Mouse (Mus musculus) natural killer cell, adult 2 months (primary cell): ENCODE results near the gene Pkd1l3.

Experiments used
- DNase-seq, 2 experiments: peaks; one replicate each; pipeline ENCODE4 v3.0.0; 2022; ENCODE audit warnings: low spot score in 2 of 2

Gene Pkd1l3

DNA sequence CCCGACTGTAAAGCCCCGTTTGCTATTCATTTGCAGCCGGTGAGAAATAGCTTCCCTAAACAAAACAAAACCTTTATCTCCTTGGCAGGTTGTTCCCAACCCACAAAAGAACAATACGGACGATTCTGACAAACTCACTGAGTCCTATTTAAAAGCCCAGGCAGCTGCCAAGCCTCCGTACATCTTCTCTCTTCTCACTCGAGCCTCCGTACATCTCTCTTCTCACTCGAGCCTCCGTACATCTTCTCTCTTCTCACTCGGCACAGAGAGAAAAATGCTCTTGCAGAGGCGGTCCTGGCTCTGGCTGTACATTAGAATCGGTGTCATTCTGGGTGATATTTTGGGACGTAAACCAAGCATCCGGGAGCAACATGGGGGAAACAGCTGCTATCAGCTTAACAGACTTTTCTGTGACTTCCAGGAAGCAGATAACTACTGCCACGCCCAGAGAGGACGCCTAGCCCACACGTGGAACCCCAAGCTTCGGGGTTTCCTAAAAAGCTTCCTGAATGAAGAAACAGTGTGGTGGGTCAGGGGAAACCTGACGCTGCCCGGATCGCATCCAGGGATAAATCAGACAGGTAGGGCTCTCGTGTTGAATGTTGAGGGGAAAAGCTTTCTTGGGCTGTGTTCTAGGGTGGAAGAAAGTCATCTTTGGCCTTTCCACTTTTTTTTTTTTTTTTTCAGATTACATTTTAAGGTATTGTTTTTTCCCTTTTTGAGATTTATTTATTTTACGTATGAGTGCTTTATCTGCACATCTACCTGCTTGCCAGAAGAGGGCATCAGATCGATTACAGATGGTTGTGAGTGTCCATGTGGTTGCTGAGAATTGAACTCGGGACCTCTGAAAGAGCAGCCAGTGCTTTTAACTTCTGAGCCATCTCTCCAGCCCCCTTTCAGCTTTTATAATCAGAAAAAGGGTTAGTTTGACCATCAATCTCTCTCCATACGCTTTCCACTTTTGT is at the start of gene Pkd1l3:
Gene Pkd1l3, plus strand, starts transcription at position 275 of the 968 bp plus-strand sequence.
- no peak for DNase-seq

DNA sequence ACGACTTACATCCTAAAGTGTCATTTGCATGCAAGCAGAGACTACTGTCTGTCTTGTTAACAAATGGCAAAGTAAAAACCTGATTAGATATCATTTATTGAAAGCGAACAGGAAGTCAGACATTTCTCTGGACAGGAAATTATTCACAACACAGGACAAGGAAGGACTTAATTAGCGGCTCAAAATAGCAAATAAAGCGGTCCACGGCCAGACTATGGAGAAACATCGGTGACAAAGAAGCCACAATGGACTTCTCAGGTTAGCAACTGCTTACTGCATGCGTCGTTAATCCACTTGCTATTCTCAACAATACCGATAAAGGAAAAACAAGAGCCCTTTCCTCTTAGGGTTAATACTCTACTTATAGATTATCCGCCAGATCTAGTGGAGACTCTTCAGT is 49.6 kb upstream of the Pkd1l3 start:
- DNase-seq = no peak

DNA sequence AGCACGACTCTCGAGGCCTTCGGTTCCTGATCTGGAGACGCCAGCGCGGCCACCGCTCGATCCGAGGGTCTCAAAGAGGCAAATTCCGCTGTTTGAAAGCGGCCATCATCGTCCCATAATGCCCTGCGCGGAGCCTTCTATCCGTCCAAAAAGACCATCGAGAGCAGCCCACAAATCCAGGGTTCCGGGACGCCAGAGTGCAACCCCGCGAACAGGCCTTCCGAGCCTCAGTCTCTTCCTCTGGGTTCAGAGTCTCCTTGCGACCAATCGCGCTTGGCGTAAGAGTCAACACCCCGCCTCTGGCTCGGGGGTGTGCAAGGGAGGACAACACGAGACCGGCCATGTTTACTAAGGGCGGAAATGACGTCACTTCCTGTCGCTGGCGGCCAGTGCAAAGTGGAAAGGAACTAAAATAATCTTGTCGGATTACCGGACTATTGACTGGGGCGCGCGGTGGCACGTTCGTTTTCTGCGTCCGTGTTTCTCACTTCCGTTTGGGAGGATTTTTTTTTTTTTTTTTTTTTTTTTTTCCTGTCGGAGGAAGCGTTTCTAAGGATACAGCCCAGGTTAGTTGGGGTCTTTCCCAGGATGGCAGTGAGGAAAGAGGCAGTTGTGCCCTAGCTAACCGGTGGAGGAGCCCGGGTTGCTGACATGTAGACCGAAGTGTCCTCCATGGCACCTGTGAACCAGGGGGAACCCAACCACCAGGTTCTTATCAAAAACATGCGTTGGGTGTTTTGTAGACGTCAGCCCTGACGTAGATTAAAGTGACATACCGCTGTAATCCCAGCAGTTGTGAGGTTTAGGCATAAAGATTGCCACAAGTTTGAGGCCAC is 48.6 kb upstream of the Pkd1l3 start, which contains the start of the genes Dhx38 and Txnl4b:
Gene Dhx38, minus strand, starts transcription at position 364 of the 836 bp plus-strand sequence.
Gene Txnl4b, plus strand, starts transcription at position 395 of the 836 bp plus-strand sequence.
- DNase-seq = peak; percentile 98

DNA sequence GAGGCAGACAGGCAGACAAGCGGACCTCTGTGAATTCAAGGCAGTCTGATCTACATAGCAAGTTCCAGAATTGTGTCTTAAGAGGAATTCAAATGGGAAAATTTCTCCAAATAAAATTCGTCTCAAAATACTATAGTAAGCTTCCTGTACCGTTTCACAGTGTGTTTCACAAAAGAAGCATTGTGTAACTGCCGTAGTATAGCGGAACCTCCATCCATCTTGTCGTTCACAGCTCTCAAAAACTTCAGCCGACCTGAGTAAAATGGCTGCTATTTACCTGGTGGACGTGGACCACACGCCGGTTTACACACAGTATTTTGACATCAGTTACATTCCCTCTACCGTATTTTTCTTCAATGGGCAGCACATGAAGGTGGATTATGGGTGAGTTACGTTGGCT is 43.2 kb upstream of the Pkd1l3 start:
- no peak for DNase-seq

DNA sequence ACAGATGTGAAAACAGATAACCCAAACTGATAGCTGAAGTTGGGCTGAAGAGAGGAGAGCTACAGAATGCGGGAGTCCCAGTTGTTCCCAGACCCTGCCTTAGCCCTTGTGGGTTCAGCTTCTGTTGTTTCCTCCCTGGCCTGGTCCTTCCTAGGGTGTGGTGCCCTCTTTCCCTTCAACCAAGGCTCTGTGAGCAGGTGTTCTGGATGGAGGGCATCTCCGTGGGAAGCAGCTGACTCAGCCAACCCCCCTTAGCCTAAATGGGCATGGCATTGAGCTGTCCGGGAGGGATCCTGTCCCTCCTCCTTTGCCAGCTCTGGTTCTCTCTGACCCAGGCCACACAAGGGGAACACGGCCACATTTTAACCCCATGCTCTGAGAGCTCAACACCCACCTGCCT is 38.0 kb upstream of the Pkd1l3 start:
- DNase-seq = no peak

DNA sequence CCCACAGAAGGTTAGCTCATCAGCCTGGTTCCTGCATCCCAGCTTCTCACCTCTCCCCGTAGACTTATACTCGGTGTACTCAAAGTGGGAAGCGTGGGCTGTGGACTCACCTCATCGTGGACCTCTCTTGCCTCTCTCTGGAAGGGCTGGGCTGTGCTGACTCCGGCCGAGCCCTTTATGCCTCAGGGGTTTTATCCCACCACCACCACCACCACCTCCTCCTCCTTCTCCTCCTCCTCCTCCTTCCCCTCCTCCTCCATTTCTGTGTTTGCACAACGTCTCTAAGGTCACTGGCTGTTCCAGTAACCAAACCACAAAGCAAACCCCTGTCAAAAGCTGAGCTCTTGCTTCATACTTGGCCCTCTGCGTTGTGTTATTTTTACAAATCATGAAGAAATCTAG is 35.4 kb upstream of the Pkd1l3 start, which contains the start of gene Hp:
Gene Hp, minus strand, starts transcription at position 273 of the 402 bp plus-strand sequence.
- DNase-seq = no peak

DNA sequence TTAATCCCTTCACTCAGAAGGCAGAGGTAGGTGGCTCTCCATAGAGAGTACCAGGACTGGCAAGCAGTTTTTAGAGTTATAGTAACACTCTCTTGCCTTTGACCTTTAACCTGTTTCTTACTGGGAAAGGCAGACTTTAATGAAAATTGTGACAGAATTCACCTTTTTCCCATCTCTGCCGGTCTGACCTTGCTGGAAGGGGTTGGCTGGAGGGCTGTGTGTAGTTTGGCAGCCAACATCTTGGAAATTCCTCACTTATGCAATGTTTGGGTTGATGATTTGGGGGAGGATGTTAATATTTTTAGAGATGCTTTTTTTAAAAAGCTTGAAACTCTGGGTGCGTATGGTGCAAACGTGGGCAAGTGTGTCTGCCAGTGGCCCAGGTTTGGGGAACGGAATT is 30.0 kb upstream of the Pkd1l3 start:
- DNase-seq = no peak

DNA sequence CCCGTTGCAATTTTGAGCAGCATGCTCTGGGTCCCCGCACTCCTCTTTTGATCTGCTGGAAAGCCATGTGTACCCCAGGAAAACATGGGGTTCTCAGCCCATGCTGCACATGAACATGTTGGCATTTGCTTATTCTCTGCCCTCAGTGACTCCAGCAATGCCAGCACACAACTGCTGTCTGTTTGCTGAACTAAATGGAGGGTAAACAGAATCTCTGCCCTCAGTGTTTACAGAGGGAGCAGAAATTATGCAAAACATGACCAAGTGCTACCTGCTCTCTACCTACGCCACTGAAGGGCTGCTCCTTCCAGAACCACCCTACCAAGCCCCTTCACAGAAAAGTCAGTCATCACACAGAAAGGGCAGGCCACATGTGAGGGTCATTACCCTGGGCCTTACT is 29.5 kb upstream of the Pkd1l3 start:
- DNase-seq = no peak

DNA sequence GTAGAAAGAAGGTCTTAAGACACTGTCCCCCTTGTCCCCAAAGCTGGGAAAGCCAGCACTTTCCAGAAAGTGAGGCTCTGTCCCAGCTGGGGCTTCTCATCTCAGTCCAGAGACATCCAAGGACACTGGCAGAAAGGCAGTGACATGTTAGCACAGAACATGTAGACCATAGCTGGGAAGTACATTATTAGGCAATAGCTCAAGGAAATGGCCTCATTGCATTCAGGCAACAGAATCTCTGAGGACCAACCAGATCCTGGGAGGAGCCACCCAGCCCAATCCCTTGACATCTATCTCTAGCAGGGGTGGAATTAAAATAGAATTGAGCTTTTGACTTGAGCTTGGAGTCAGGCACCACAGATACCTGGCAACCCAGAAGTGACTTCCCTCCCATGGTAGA is 28.7 kb upstream of the Pkd1l3 start:
- DNase-seq = no peak

DNA sequence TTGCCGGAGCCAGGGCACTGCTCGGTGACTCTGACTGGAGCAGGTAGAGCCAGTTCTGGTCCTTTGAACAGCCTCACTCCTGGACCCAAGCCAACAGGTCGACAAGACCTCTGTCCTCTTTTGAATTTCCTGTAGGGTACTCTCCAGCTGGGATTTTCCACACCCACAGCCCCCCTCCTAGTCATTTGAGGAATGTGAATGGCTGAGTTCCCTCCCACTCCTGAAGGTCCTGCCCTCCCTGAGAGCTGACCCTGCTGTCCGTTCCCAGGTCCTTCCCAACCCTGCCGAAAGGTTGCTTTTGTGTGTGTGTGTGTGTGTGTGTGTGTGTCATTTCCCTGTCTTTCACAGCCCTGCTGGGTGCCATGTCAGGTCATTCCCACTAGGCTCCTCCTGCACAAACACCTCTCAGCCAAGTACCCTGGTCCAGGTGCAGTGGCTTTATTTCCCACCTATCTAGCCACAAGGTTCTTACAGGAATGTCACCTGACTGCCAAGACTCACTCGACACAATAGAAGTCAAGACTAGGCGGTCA is 27.3 kb upstream of the Pkd1l3 start:
- no peak for DNase-seq

DNA sequence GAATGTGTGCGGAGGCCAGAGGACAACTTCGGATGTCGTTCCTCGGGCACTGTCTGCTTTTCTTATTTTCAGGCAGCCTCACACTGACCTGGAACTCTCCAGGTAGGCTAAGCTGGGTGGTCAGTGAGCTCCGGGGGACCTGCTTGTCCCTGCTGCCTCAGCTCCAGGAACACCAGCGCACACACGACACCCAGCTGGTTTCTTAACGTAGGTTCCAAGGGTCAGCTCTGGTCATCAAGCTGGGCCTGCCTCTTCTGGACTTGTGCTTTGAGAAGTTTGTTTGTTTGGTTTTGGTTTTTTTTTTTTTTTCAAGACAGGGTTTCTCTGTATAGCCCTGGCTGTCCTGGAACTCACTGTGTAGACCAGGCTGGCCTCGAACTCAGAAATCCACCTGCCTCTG is 23.4 kb upstream of the Pkd1l3 start:
- DNase-seq = no peak

DNA sequence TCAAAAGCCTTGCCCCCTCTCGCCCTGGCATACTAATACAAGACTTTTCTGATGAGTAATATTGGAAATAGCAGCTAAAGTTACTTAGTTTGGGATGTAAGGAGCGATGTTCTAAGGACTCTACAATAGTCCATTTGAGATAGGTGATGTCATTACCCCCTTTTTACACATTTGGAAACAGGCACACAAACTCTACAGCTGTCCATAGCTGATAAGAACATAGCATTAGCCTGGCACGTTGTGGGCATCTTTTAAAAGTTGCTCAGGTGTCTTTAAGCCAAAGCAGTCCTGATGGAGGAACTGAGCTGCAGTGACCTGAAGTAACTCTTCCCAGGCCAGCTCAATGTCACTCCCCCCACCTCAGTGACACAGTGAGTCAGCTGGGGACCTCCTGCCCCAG is 22.9 kb upstream of the Pkd1l3 start:
- DNase-seq = no peak

DNA sequence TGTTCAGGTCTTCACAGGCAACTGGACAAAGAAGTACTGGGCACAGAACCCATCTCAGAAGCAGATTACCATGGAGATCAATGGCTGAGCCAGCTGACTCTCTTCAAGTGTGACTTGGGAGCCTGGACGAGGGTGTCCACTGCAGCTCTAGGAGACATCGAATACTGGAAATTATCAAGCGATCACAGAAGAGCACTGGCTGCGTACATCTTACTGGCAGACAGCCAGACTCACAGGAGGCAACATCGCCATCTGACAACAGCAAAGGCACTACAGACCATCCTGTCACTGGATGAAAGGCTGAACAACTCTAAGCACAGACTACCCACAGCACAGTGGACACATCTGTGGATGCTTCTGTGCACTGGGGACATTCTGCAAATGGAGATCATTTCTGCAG is 22.2 kb upstream of the Pkd1l3 start:
- DNase-seq = no peak

DNA sequence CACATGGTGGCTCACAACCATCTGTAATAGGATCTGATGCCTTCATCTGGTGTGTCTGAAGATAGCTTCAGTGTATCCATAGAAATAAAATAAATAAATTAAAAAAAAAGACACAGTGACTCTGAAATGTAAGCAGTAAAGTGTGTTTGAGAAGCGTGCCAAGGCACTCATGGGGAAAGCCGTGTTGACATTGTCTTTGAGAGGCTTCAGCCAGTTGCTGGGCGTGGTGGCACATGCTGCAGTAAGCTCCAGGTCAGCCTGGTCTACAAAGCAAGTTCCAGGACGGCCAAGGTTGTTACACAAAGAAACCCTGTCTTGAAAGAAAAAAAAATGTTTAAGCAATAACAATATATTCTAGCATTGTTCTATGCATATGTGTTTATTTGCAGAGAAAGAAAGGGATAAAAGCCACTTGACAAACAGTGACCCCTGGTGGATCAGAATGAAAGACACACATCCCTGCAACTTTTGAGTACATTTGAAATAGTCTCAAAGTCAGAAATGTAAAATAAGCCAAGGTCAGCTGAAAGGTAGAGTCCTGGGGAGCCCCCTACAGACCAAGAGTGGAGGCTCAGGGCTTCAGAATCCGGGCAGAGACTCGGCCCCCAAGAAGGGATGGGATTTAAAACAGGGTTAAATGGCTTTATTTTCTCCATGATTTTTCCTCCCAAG is 21.1 kb upstream of the Pkd1l3 start:
- peak in 1 of 2 experiments; percentile 8 for DNase-seq

DNA sequence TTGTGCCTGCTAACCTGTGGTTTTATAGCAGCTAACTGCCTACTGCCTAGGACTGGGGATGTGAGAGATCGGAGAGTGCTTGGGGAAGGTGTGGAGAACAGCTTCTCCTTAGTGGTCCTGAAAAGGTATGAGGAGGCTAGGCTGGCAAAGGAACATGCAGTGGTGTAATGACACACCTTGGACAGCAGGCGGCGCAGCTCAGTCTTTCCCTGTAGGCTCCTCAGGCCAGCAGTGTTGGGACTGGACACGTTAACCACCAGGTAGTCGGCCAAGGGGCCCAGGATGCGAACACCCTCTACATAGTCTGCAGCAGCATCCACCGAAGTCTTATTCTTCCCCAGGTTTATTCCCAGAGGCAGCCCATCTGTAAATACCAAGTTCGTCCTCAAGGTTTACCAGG is 18.5 kb upstream of the Pkd1l3 start:
- DNase-seq = peak; percentile 34 to 53

DNA sequence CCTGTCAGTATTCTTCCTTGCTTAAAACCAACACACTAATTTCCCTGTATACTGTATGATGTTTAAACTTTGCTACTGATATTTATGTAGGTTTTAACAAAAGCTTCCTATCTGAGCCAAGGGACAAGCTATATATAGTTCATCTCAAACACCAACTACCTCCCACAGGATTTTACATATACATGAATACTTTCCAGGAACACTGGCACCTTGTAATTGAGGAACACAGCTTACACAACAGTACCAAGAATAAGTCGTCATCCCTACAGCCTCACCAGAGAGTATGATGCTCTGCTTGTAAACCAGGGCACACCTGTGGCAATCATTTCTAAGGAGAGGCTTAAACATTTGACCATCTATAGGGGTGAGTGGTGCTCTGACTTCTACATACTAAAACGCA is 7.6 kb upstream of the Pkd1l3 start:
- no peak for DNase-seq

DNA sequence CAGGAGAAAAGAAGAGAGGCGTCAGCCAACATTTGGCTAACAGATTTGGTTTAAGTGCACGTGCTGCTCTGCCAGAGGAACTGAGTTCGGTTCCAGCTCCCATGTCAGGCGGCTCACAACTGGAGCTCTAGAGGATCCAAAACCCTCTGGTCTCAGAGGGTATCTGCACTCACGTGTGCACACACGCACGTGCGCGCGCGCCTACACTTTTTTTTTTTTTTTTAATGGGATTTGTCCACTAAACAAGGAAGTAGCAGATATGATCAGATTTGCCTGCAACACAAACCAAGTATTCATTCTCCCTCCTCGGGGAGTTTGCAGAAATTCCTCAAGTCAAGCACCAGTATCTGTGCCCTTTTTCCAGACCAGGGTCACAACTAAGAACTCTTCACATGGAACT is 6.7 kb upstream of the Pkd1l3 start:
- no peak for DNase-seq

DNA sequence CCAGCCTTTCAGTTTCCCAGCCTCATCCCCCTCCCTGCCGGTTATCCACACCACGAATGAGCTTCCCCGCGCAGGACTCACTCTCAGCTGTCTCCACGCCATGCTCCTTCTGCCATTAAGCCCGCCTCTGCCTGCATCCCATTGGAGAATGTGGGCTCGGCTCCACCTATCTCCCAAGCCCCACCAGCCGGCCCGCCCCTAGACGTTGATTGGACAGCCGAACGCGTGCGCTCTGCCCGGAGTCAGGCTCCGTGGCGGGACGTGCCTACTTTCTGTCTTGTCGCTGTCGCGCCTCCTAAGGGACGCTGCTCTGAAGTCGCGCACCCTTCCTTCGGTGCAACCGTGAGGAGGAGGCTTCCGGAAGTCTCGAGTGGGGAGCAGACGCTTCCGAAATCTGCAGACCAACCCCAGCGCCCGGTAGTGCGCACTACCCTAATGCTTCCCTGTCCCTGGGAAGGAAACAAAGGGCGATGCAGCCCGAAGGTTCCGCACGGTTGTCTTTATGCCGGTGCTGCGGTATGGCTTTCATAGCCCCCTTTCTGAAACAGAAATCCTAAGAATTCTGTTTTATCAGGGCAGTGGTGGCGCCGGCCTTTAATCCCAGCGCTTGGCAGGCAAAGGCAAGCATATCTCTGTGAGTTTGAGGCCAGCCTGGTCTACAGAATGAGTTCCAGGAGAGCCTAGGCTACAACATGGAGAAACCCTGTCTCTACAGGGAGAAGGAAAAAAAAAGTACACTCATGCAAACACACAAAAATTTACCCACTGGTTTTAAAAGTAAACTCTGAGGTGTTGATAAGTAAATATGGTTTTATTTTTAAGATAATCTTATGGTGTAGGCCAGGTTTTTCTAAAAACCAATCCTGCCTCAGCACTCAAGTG is 5.8 kb upstream of the Pkd1l3 start, which contains the start of gene Dhodh:
Gene Dhodh, minus strand, starts transcription at position 403 of the 882 bp plus-strand sequence.
- DNase-seq = peak; percentile 94 to 95

DNA sequence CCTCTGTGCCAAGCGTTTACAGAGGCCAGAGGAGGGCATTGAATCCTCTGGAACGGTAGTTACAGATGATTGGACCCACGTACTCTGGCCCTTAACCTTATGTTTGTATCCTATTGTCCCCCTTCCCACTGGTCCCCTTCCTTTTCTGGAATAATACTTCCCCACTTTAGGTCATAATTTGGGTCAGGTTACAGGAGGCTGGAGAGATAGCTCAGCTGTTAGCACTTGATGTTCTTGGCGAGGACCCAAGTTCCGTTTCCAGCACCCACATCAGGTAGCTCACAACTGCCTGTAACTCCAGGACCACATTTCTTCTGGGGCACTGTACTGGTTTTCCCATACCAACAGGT is 5.2 kb upstream of the Pkd1l3 start:
- no peak for DNase-seq

DNA sequence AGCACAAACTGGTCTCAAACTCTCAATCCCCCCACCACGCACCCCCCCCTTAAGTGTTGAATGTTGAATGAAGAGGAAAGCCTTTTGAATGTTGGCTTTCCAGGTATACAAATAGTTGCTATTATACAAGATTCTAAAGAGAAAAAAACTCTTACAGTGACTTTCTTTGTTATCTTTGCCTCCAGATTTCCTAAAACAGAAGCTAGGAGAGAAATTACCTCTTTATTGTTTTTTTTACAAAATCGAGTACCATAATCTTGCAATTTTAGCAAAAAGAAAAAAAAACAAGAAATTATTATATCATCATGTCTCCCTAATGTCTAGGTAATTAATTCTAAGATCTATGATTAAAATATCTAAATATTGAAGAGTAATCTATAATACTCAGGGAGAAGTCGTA is 1.3 kb downstream of the Pkd1l3 start:
- no peak for DNase-seq

DNA sequence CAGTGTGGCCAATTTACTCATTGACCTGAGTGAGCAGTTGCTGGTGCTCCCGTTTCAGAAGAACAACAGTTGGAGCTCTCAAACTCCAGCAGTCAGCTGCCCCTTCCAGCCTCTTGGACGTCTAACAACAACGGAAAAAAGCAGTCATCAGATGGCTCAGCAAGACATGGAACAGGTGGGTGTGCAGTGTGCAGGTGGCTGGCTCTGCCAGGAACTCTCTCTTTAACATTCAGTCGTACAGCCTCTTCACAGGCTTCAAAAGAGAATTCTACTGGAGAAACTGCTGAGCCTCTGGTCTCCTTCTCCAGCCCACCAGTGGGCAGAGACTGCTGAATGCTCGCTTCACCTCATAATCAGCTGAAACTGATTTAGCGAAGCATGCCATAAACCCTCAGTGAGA is 14.3 kb downstream of the Pkd1l3 start:
- DNase-seq = no peak
